Mouse (Mus musculus) layer of hippocampus, adult 9-11 months (tissue): Measurements from ENCODE around the gene Onecut1.

Source experiments
- DNase-seq: peaks from one replicate; pipeline ENCODE4 v3.0.0; 2022

Gene Onecut1

DNA sequence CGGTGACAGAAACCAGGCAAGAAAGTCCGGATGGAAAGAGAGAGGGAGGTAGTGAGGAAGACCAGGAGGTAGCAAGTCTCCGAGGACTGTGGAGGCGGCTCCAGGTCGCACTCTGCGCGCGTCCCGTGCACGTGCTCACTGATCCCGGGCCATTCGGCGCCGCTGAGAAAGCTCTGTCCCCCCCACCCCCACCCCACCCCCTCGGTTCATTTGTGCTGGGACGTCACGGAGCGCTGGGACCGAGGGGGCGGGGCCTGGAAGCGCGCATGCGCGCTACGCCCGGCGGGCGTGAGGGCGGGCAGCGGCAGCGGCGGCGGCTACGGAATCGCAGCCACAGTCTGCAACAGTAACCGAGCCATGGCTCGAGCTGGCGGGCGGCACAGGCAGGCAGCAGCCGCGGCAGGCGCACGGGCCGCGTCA, at the start of gene Onecut1:
Gene Onecut1, plus strand, starts transcription at position 361 of the 420 bp plus-strand sequence.
- DNase-seq = no peak

- DNase-seq = no peak
Observed at GRCm38 (mm10) chr9:74819736-74820511, 41.8 kb upstream of the Onecut1 start.

DNA sequence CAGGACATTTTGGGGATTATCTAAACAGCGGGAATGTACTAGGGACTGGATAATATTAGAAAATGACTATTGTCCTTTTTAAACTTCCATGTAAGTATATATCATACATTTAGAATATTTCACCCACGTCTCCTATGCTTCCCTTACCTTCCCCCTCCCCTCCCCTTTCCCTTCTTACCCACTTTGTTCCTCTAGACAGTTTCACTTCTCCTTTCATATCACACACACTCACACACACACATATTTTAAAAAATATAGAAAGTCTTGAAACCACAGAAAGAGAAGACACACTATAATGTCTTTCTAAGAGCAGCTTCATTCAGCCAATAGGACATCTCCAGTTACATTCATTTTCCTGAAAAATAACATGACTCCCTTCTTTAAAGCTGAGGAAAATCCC, 36.6 kb upstream of the Onecut1 start:
- DNase-seq = no peak

DNA sequence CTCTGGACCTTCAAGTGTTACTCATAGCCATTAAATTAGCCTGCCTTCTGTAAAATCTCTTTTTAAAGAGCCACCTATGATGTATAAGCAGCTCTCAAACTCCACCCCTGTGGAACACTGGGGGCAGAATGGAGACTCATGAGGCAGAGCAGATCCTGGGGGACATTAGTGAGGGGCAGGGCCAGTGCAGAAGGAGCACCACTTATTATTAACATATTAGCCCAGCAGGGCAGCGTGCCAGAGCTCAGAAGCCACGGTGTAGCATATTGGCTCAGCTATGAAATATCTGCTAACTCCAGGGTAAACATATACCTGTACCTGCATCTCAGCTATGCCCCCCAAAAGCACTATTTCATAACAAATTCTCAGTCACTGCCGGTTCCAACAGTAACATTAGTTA, 32.5 kb upstream of the Onecut1 start:
- no peak for DNase-seq

GRCm38 (mm10) chr9:74842890-74843289, 18.8 kb upstream of the Onecut1 start:
- DNase-seq = no peak

GRCm38 (mm10) chr9:74846867-74847830, 14.6 kb upstream of the Onecut1 start:
- no peak for DNase-seq

GRCm38 (mm10) chr9:74848411-74849194, 13.1 kb upstream of the Onecut1 start:
- no peak for DNase-seq

GRCm38 (mm10) chr9:74849195-74849978, 12.3 kb upstream of the Onecut1 start:
- no peak for DNase-seq

- no peak for DNase-seq
Observed at GRCm38 (mm10) chr9:74849979-74850780, 11.5 kb upstream of the Onecut1 start.

GRCm38 (mm10) chr9:74850781-74851145, 11.0 kb upstream of the Onecut1 start:
- DNase-seq = no peak

- no peak for DNase-seq
Observed at GRCm38 (mm10) chr9:74851601-74852000, 10.1 kb upstream of the Onecut1 start.

GRCm38 (mm10) chr9:74852361-74852760, 9.4 kb upstream of the Onecut1 start:
- no peak for DNase-seq

GRCm38 (mm10) chr9:74853191-74854072, 8.3 kb upstream of the Onecut1 start:
- DNase-seq = no peak

GRCm38 (mm10) chr9:74854073-74854591, 7.6 kb upstream of the Onecut1 start:
- no peak for DNase-seq

GRCm38 (mm10) chr9:74855446-74855845, 6.3 kb upstream of the Onecut1 start:
- no peak for DNase-seq

DNA sequence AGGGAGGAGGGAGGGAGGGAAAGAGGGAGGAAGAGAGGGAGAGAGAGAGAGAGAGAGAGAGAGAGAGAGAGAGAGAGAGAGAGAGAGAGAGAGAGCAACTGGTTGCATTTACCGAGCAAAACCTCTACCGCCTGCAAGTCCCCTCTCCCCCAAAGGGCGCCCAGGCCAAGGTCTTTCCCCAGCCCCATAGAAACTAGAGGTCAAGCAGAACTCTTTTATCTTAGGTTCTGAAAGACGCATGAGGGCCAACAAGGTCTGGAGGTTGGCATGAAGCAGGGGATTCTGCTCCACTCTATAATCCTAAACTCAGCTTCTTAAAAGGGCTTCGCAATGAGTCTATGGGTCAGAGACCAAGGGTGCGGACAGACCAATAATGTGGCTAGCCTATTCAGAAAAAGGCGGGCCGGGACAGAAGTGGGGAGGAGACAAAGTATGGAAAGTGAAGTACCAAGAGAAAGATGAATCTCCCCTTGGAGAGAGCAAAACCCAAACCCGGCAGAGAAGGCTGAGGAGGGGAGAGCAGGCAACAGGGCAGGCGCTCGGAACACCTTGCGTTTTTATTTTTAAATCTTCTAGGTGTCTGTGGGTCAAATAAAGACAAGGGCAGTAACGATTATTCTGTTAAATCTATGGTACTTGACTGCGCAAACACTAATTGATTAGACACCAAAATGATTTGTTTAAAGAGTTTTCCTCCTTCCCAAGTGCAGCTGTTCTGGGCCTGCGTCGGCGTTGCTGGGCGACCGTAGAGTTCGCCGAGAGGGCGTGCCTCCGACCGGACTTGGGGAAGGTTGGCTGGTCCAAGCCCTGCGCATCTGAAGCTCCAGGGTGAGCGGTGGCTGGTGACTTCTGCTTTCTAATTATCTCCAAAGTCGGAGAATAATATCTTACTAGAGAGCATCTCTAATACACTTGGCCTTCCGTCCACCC, 4.9 kb upstream of the Onecut1 start:
- no peak for DNase-seq

DNA sequence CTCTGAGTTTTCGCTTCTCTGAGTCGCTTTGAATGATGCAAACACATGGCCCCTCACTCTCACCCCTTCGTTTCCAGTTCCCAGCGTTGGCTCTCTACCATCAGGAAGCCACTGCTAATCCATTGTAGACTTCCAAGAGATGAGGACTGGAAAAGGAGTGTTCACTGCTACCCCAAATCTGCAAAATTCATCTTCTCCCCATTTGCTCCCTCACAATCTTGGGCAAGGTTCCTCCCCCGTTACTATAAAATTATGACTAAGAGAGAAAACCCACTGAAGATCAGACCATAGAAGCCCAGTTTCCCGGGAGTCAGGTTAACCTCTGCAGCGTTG, 4.2 kb upstream of the Onecut1 start:
- DNase-seq = no peak

GRCm38 (mm10) chr9:74858111-74858510, 3.6 kb upstream of the Onecut1 start:
- DNase-seq = no peak

- no peak for DNase-seq
Observed at GRCm38 (mm10) chr9:74860461-74860860, 1.3 kb upstream of the Onecut1 start.
